Mouse (Mus musculus) stomach, postnatal 0 days (tissue): ENCODE results near the gene Tnfrsf1b.

Source experiments
- CTCF ChIP-seq: IDR thresholded peaks from 2 replicates; pipeline ENCODE4 v1.5.1; 2016; ENCODE audit warnings: antibody characterized with exemption, low read depth, mild to moderate bottlenecking, moderate library complexity
- EP300 ChIP-seq: optimal IDR thresholded peaks from 2 replicates; pipeline ENCODE3; 2016; ENCODE audit warnings: antibody characterized with exemption

DNA sequence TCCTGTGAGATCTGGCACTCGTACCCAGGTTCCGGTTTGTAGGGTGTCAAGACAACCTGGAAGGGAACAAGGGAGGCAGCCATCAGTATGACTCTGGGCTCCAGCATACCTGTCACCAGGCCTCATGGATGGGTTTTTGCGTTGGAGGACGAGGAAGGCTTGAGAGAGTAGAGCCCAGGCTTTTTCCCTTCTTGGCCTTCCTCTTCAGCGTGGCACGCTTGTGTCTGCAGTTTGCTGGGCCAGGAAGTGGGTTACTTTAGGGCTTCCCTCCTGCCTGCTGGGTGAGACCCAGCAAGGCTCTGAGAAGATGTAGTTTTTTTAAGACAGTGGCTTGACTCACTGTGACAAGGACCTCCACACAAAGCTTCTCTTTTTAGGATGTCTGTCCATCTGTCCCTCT, 17.6 kb downstream of the Tnfrsf1b start:
- TF ChIP-seq CTCF = no peak
- TF ChIP-seq EP300 = no peak
